Mouse (Mus musculus) limb, embryonic 14.5 days (tissue): ENCODE results near the gene Amigo1. TPM values are rescaled to one million over a fixed set of nuclear protein-coding genes. Genes with fewer than 3 reads are reported as not detected.

ENCODE experiments used
- ATAC-seq: fragments of 200-750 bp; cut with Nextera tagmentation; 2 replicates; pipeline ENCODE4 v1.8.0; 2017; ENCODE audit warnings: low read depth, moderate number of reproducible peaks, moderate TSS enrichment; ENCODE audit not compliant: low FRiP score
- DNase-seq: peaks from one replicate; pipeline ENCODE4 v3.0.0-alpha.2; 2015; ENCODE audit warnings: low spot score
- H3K27ac ChIP-seq: fragments of 300-500 bp; sonication (generic); replicated peaks from 2 replicates; pipeline ENCODE4 v1.5.1; 2014; ENCODE audit warnings: low read depth, mild to moderate bottlenecking, low read length, moderate library complexity, mixed read lengths
- H3K27me3 ChIP-seq: fragments of 300-500 bp; sonication (generic); 2 replicates; pipeline ENCODE4 v1.6.1; 2014; ENCODE audit warnings: low read length, mixed read lengths; ENCODE audit not compliant: control insufficient read depth, insufficient read depth
- H3K36me3 ChIP-seq: fragments of 300-500 bp; sonication (generic); 2 replicates; pipeline ENCODE4 v1.6.1; 2014; ENCODE audit warnings: mild to moderate bottlenecking, low read length, moderate library complexity, mixed read lengths; ENCODE audit not compliant: control insufficient read depth, insufficient read depth
- H3K4me1 ChIP-seq: fragments of 300-500 bp; sonication (generic); 2 replicates; pipeline ENCODE4 v1.6.1; 2014; ENCODE audit warnings: antibody characterized with exemption, low read length, mixed read lengths; ENCODE audit not compliant: control insufficient read depth, insufficient read depth
- H3K4me2 ChIP-seq: fragments of 300-500 bp; sonication (generic); replicated peaks from 2 replicates; pipeline ENCODE4 v1.6.1; 2014; ENCODE audit warnings: low read depth, mild to moderate bottlenecking, low read length, moderate library complexity; ENCODE audit not compliant: severe bottlenecking
- H3K4me3 ChIP-seq: fragments of 300-500 bp; sonication (generic); replicated peaks from 2 replicates; pipeline ENCODE4 v1.5.1; 2014; ENCODE audit warnings: low read length
- H3K9ac ChIP-seq: fragments of 300-500 bp; sonication (generic); 2 replicates; pipeline ENCODE4 v1.6.1; 2014; ENCODE audit warnings: mild to moderate bottlenecking, low read depth, low read length, moderate library complexity; ENCODE audit not compliant: severe bottlenecking
- H3K9me3 ChIP-seq: fragments of 300-500 bp; sonication (generic); 2 replicates; pipeline ENCODE4 v1.6.1; 2016; ENCODE audit warnings: low read length; ENCODE audit not compliant: control insufficient read depth
- POLR2A ChIP-seq: fragments of 200-500 bp; IDR thresholded peaks from 2 replicates; pipeline ENCODE4 v1.8.0; 2012; ENCODE audit warnings: inconsistent platforms, mild to moderate bottlenecking, moderate library complexity, borderline replicate concordance; ENCODE audit not compliant: insufficient read depth, insufficient read length; ENCODE audit errors: extremely low read depth
- WGBS: fragments of 180-500 bp; shearing (Covaris S2); extraction: QIAGEN DNeasy Blood & Tissue Kit; methylation state at CpG from one replicate; pipeline ENCODE4 v1.1.7; 2014; 5-methylcytosine and 5-hydroxymethylcytosine counted together
- polyA plus RNA-seq, 2 experiments: library from polyadenylated mRNA; depleted of rRNA in 1 of 2; stranded (reverse) in 1 of 2; unstranded in 1 of 2; fragments of >200 nt; fragmentation: Nextera tagmentation in 1 of 2; extraction: Ambion mirVana in 1 of 2; gene quantifications; 2 replicates each; pipeline versions ENCODE4 v1.2.1 to v1.2.3; 2012 to 2014

Gene Amigo1
- polyA plus RNA-seq, 2 experiments, result 5.4 to 11.3 TPM

GRCm38 (mm10) chr3:108174672-108175531, 11.2 kb upstream of the Amigo1 start:
- Histone ChIP-seq H3K27ac (no peak overlapping the region), H3K4me2 (peak overlapping the region; percentile 27), H3K4me3 (no peak overlapping the region), H3K36me3 (no peaks in the 10 kb centered on the region), H3K9ac (peak overlapping the region; percentile 22; the same call in 1 of the 2 replicates), H3K27me3 (no peaks in the 10 kb centered on the region), H3K9me3 (no peaks in the 10 kb centered on the region), H3K4me1 (peaks cover 12% of the 10 kb centered on the region)
- ATAC-seq, result peak; percentile 45; the same call in 1 of the 2 replicates
- no peak for TF ChIP-seq POLR2A
- WGBS, result 22% methylated on average over 13 of the region's 14 CpGs
- peak; percentile 40 for DNase-seq

- no peaks in the 10 kb centered on the region for H3K36me3 ChIP-seq
- H3K4me1 ChIP-seq, result peaks cover 12% of the 10 kb centered on the region
- DNase-seq (peak; percentile 62), ATAC-seq (peak; percentile 74)
- H3K9ac ChIP-seq, result no peak overlapping the region
- no peak overlapping the region for H3K27ac ChIP-seq
- no peaks in the 10 kb centered on the region for H3K27me3 ChIP-seq
- H3K4me2 ChIP-seq, result no peak overlapping the region
- 49% methylated on average over 7 of the region's 7 CpGs for WGBS
- no peaks in the 10 kb centered on the region for H3K9me3 ChIP-seq
- no peak for TF ChIP-seq POLR2A
- H3K4me3 ChIP-seq, result no peak overlapping the region
Measured at GRCm38 (mm10) chr3:108178756-108179715, 7.1 kb upstream of the Amigo1 start.

- no peaks in the 10 kb centered on the region for H3K27me3 ChIP-seq
- no peak overlapping the region for H3K9ac ChIP-seq
- no peak overlapping the region for H3K4me2 ChIP-seq
- H3K27ac ChIP-seq, result no peak overlapping the region
- WGBS, result 53% methylated on average over 2 of the region's 2 CpGs
- H3K9me3 ChIP-seq, result no peaks in the 10 kb centered on the region
- peaks cover 5% of the 10 kb centered on the region; the same call in 1 of the 2 replicates for H3K4me1 ChIP-seq
- H3K36me3 ChIP-seq, result no peaks in the 10 kb centered on the region
- no peak overlapping the region for H3K4me3 ChIP-seq
- DNase-seq (no peak), ATAC-seq (no peak)
- no peak for TF ChIP-seq POLR2A
Measured at GRCm38 (mm10) chr3:108180514-108180913, 5.6 kb upstream of the Amigo1 start.

- no peak for TF ChIP-seq POLR2A
- Histone ChIP-seq H3K36me3 (0 out of 2 replicates have a peak, but pooled peaks cover 6% of the 10 kb centered on the region), H3K4me3 (no peak overlapping the region), H3K9me3 (no peaks in the 10 kb centered on the region), H3K4me2 (no peak overlapping the region), H3K4me1 (no peaks in the 10 kb centered on the region), H3K27me3 (no peaks in the 10 kb centered on the region; the same call in 1 of the 2 replicates), H3K27ac (no peak overlapping the region), H3K9ac (no peak overlapping the region)
- WGBS, result 74% methylated on average over 3 of the region's 3 CpGs
- ATAC-seq, result no peak
- DNase-seq, result no peak
Measured at GRCm38 (mm10) chr3:108184742-108185141, 1.4 kb upstream of the Amigo1 start.
